Mouse (Mus musculus) embryonic fibroblast, embryonic 13.5 days (primary cell): ENCODE results near the gene Pgm5.

ENCODE experiments used
- CTCF ChIP-seq: IDR thresholded peaks from 2 replicates; pipeline ENCODE4 v1.5.1; 2011; ENCODE audit warnings: mild to moderate bottlenecking, control low read depth, low read length, moderate library complexity, borderline replicate concordance; ENCODE audit not compliant: insufficient read depth
- POLR2A ChIP-seq: IDR thresholded peaks from 2 replicates; pipeline ENCODE4 v1.6.1; 2011; ENCODE audit warnings: low read depth, mild to moderate bottlenecking, control low read depth, low read length, moderate library complexity

DNA sequence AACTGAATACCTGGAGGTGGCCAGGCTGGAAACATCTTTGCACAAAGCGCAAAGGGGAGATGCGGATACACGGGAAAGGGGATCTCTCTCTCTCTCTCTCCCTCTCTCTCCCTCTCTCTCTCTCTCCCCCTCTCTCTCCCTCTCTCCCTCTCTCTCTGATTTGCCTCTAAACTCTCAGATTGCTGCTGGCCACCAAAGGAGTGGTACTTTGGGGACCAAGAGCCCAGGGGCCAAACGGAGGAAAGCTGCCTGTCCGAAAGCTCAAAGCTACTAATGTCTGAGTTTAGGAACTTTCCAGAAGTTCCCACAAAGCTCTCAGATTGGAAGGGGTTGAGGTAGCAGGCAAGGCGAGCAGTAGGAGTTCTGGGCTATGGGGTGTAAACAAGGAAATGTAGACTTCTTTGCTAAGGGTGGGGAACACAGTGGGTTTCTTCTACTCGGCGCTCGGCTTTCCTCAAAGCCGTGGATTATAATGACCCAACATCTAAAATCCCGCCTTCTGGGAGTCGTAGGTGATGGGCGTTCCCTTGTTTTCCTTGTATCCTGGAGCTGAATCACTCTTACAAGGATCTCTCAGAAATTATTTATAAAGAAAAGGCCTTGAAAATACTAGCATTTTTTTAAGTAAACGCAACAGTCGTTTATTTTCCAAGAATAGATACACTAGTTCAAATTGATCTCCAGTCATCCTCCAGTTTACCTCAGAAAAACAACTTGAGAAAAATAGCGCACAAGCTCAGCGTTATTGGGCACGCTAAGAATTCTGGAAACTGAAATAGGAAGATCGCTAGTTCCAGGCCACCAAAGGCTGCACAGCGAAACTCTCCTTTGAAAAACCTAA lies 36.5 kb upstream of the Pgm5 start:
- TF ChIP-seq POLR2A (no peak), CTCF (no peak)
